Mouse (Mus musculus) hematopoietic stem cell, adult 5-6 weeks (primary cell): Measurements from ENCODE around the gene Rbm18. TPM values are rescaled to one million over a fixed set of nuclear protein-coding genes. Genes with fewer than 3 reads are reported as not detected.

Experiments used
- ATAC-seq, 2 experiments: fragments of 125-278 bp in 1 of 2; replicated peaks in 1 of 2; 2 replicates each; pipeline ENCODE4 v1.8.0; 2016 to 2017; ENCODE audit warnings: inconsistent platforms in 2 of 2, mild to moderate bottlenecking in 2 of 2, moderate number of reproducible peaks in 2 of 2, low read depth in 1 of 2, moderate TSS enrichment in 1 of 2; ENCODE audit not compliant: low FRiP score in 2 of 2, poor library complexity in 2 of 2, severe bottlenecking in 2 of 2, insufficient read depth in 1 of 2, low TSS enrichment in 1 of 2
- total RNA-seq: library from RNA; stranded (forward); fragments of 172-1452, 232-1000 nt; gene quantifications from 2 replicates; pipeline ENCODE4 v1.2.3, GENCODE M21; 2017

Rbm18 gene
- total RNA-seq, 1 experiment from 2014 or later = 34.5 TPM

- ATAC-seq = peak in 1 of 2 experiments; percentile 36; a peak in 1 of 4 replicates
Observed at GRCm38 (mm10) chr2:36126795-36127429, 9.7 kb downstream of the Rbm18 start.

DNA sequence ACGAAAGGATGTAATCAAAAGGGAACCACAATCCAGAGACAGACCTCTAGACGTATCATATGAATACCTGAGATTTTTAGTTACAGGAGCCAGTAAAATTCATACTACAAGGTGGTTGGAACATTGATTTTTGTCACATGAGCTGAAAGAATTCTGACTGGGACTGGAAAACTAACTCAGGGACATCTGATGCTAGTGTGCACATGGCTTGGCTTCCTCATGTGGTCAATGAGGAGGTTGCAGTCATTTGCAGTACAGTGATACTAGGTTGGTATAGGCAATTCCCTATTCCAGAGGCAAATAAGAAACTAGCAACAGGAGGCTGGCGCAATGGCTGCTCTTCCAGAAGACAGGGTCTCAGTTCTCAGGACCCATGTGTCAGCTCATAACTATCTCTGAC, 23.9 kb downstream of the Rbm18 start:
- no peak for ATAC-seq

DNA sequence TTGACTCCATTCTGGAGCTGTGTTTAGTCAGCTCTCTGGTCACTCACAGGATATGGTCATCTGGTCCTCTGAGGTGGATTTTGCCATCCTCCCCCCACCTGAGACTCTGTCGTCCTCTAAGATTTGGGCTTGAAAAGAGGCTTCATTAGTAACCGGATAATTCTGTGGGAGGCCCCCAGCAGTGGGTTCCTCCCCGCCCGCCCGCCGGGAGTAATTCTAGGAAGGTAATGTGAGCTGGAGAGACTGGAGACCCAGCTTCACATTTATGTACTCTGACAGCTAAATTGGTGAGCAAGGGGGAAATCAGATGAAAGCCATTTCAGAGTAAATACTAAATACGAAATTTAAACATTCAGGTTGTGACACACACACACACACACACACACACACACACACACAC, 28.0 kb downstream of the Rbm18 start:
- ATAC-seq = no peak

- ATAC-seq = 0 out of 4 replicates have a peak, but pooled peaks of 1 of the 2 experiments have one; percentile 14
Observed at GRCm38 (mm10) chr2:36104956-36105741, 31.4 kb downstream of the Rbm18 start, which contains the start of gene Lhx6. Lhx6 (minus strand) TSS chr2:36105408.

DNA sequence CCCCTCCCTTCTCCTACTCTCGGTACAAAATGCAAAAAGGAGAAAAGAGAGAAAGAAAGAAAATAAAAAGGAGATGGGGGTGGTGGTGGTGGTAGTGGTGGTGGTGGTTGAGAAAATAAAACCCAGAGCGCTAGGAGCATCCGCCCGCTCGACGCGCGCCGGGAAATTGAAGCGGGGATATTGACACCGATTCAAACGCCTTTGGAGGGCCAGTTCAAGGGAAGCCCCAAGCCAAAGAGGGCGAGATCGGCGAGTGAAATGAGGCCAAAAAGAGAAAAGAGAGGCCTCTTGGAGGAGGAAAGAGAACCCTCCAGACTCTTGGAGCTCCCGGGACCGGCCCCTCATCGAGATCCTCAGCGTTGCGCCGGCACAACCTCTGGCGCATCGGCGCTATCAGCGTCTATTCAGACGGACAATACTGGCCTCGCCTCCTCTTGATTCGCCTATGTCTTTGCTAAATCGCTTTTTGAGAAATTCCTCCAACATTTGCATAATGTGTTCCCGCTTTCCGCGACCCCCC, 32.1 kb downstream of the Rbm18 start:
- ATAC-seq = no peak

DNA sequence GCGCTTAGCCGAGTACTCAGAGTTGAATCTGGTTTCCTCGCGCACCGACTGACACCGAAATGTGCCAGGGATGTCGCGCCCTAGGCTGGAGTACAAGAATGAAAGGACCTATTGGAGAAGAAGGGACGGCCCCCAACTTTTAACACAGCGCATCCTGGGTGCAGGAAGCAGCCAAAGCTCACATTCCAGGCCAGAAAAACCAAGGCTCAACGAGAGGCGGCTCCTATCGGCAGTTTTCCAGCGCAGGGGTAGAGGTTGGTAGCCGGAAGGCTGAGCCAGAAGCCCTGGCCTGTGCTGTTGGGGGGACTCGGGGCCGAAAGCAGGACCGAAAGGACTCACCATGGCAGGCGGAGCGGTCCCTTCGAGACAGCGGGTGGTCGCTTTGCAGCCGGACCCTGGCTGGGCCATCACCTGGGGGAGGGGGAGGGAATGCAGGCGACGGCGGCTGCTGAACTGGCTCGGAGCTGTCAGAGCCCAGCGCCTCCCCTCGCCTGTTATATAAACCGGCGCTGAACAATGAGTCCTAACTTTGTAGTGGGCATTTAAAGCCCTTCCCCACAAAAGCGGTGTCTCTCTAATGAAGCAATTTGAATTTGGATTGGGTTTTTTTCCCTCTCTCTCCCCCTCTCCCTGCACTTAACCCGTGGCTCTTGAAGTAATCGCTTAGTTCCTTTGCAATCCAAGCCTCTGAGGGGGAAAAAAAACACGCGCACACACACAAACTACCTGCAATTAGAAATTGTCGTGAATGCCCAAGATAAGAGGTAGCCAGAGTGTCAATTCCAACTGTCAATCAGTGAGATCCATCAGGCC, 32.8 kb downstream of the Rbm18 start:
- no peak for ATAC-seq

DNA sequence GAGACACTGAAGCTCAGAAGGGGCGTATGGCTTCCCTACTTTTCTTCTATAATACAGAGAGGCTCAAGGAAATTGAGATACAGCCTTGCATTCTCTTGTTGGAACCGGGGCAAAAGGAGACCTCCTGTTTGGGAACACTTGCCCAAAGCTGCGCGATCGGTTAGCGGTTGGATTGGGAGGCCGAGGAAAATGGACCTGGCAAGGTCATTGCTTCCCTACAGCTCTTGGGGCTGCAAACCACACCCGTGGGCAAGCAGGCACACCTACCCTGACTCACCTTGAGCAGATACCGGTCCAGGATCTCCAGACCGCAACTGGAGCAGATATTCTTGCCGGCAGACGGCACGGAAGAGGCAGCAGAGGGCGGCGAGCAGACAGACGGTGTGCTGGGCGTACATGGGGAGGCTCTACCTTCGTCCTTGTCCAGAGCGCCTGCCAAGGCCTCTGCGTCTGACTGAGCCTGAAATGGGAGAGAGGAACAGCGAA, 33.5 kb downstream of the Rbm18 start:
- ATAC-seq = peak in 1 of 2 experiments; percentile 5; a peak in 1 of 4 replicates

- peak; percentile 33 to 59; a peak in 3 of 4 replicates for ATAC-seq
Observed at GRCm38 (mm10) chr2:36102559-36102946, 34.0 kb downstream of the Rbm18 start.

GRCm38 (mm10) chr2:36101866-36102558, 34.6 kb downstream of the Rbm18 start:
- 0 out of 4 replicates have a peak, but pooled peaks of 1 of the 2 experiments have one; percentile 1 for ATAC-seq

GRCm38 (mm10) chr2:36099739-36100138, 36.8 kb downstream of the Rbm18 start:
- no peak for ATAC-seq

DNA sequence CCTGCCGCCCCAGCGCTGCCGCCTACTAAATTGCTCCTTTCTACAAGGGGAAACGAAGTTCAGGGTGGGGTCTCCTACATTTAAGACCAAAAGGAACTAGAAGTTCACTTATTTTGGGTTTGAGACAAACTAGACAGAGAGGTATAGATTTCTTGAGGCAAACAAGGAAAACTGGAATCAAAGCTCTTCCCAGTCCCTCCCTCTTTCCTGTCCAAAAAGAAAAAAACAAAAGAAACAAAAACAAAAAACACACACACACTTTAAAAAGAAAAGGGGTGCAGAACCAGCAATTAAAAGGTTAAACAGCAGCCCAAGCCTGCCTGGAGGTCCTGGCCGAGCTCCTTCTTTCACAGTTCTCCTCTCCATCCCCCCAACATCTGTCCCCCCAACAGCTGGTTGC, 38.6 kb downstream of the Rbm18 start:
- no peak for ATAC-seq

DNA sequence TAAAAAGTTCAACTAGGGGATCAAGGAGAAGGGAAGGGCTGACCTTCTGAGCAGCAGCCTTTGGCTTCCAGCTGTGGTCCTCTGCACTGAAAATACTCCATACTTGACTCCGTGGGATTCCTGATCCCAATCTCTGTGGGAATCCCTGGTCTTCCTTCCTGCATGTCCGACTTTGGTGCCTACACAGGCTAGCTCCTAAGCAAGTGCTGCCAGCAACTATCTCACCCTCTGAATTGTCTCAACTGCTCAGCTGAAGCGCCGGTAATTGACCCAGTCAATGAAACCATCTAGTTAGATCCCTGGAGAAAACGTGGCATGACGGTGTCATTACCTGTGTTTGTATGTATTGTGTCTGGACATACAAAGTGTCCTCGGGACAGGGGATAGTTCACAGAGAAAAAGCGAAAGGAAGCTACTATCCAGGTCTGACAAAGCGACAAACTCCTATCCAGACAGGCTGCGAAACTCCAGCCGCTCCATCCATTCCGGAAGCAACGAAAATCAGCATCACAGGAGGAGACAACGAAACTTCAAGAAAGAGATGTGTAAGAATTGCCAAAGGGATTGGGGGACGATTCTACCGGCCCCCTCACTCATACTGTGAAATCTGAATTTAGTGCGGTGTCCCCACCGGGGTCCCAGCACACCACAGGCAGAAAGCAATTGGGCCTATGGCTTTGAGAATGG, 39.3 kb downstream of the Rbm18 start:
- no peak for ATAC-seq

- ATAC-seq = no peak
Observed at GRCm38 (mm10) chr2:36093914-36094475, 42.6 kb downstream of the Rbm18 start.

GRCm38 (mm10) chr2:36093301-36093700, 43.3 kb downstream of the Rbm18 start:
- no peak for ATAC-seq

DNA sequence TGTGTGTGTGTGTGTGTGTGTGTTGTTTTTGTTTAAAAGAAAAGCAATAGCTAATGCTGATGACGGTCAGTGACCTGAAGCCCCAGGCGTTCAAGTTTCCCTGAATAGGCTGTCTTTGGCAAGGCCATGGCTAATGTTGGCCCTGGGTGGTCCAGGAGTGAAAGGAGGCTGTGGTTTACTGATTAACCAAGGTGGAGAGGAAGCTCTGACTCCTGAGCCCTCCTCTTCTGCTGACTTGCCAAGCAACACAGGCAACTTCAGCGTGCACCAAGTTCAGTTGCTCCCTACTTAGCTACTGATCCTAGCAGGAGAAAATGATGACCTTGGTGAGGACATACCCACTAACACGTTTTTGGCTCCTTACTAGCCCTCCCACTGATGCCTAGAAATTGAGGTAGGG, 43.8 kb downstream of the Rbm18 start:
- ATAC-seq = peak in 1 of 2 experiments; percentile 37; a peak in 2 of 4 replicates
